Mouse (Mus musculus) hematopoietic stem cell, adult 5-6 weeks (primary cell): ENCODE data around the gene Mrvi1. TPM values are rescaled to one million over a fixed set of nuclear protein-coding genes. Genes with fewer than 3 reads are reported as not detected.

Source experiments
- ATAC-seq, 2 experiments: fragments of 125-278 bp in 1 of 2; replicated peaks in 1 of 2; 2 replicates each; pipeline ENCODE4 v1.8.0; 2016 to 2017; ENCODE audit warnings: inconsistent platforms in 2 of 2, mild to moderate bottlenecking in 2 of 2, moderate number of reproducible peaks in 2 of 2, low read depth in 1 of 2, moderate TSS enrichment in 1 of 2; ENCODE audit not compliant: low FRiP score in 2 of 2, poor library complexity in 2 of 2, severe bottlenecking in 2 of 2, insufficient read depth in 1 of 2, low TSS enrichment in 1 of 2
- total RNA-seq: library from RNA; stranded (forward); fragments of 172-1452, 232-1000 nt; gene quantifications from 2 replicates; pipeline ENCODE4 v1.2.3, GENCODE M21; 2017

Mrvi1 gene
- total RNA-seq, 1 experiment from 2014 or later: 1.5 TPM

GRCm38 (mm10) chr7:110953210-110953609 lies 29.1 kb downstream of the Mrvi1 start:
- no peak for ATAC-seq

GRCm38 (mm10) chr7:110950621-110950925 lies 31.7 kb downstream of the Mrvi1 start:
- ATAC-seq: no peak

GRCm38 (mm10) chr7:110949785-110950620 lies 32.3 kb downstream of the Mrvi1 start:
- ATAC-seq: no peak

- no peak for ATAC-seq
Observed at GRCm38 (mm10) chr7:110948579-110948978, 33.7 kb downstream of the Mrvi1 start.

GRCm38 (mm10) chr7:110947616-110948015 lies 34.6 kb downstream of the Mrvi1 start:
- no peak for ATAC-seq

GRCm38 (mm10) chr7:110946731-110947130 lies 35.5 kb downstream of the Mrvi1 start:
- no peak; a peak in 1 of 4 replicates for ATAC-seq

GRCm38 (mm10) chr7:110944321-110944720 lies 37.9 kb downstream of the Mrvi1 start:
- no peak for ATAC-seq

- ATAC-seq: peak; percentile 42 to 57; a peak in 3 of 4 replicates
Observed at GRCm38 (mm10) chr7:110941701-110942530, 40.3 kb downstream of the Mrvi1 start.

- ATAC-seq: no peak
Observed at GRCm38 (mm10) chr7:110941116-110941521, 41.1 kb downstream of the Mrvi1 start.

GRCm38 (mm10) chr7:110935815-110936762 lies 46.2 kb downstream of the Mrvi1 start:
- no peak for ATAC-seq

- no peak for ATAC-seq
Observed at GRCm38 (mm10) chr7:110933999-110934398, 48.3 kb downstream of the Mrvi1 start.

GRCm38 (mm10) chr7:110933329-110933728 lies 48.9 kb downstream of the Mrvi1 start:
- ATAC-seq: no peak

- ATAC-seq: peak; percentile 93 to 95
Observed at GRCm38 (mm10) chr7:110930118-110930854, 52.0 kb downstream of the Mrvi1 start.

GRCm38 (mm10) chr7:110926562-110926961 lies 55.7 kb downstream of the Mrvi1 start:
- no peak for ATAC-seq

GRCm38 (mm10) chr7:110920331-110921261 lies 61.7 kb downstream of the Mrvi1 start:
- ATAC-seq: peak; percentile 40 to 47; a peak in 3 of 4 replicates

GRCm38 (mm10) chr7:110919721-110920120 lies 62.5 kb downstream of the Mrvi1 start:
- no peak for ATAC-seq
